Mouse (Mus musculus): ENCODE measurements around the gene Ssr1.
A peak's percentile ranks its signal among the peaks of the same experiment; 100 is the strongest.

The Ssr1 gene

DNA sequence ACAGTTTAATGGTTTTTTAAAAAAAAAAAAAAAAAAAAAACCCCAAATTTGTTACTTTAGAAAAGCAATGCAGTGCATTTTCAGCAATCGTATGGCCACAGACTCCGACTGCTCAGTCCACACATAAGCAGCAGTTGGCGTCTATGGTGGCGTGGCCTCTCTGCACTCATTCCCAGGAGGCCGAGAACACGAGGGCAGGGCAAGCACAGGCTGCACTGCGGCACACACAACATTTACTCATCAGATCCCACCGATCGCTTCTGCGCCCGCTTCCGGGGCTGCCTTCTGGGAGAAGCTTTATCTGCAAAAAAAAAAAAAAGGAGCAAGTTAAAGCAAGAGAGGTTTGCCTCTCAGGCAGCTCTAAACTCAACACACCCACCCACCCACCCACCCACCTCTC lies 14.5 kb downstream of the Ssr1 start:
- DNase-seq = no peak

DNA sequence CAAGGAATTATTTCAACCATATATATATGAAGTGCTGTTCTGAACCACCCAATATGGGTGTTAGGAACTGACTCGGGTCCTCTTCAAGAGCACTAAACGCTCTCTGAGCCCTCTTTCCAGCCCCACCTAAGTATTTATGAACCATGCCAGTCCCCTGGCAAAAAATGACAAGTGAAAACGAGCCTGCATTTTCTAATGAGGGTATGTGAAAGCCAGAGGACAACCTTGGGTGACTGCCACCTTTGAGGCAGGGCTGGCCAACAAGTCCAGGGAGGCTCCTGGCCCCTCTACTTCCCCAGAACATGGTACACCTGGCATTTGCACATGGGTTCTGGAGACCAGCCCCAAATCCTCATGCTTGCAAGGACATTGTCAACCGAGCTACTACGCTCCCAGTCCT lies 19.3 kb downstream of the Ssr1 start:
- DNase-seq = no peak

DNA sequence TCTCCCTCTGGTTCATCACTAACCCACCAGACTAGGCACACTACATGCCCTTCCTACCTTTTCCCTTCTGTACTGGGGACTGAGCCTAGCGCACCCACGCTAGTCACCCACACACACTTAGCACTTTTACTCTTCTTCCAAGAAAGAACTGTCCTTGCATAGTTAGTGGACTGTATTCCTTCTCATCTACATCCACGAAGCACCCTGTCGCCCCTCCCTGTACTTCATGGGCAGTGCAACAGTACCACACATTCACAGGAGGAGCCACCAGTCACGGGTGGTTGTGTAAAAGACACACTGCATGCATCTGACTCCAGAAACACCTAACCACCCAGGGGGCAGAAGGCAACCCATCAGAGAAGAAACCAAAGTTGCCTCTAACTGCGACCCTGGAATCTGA lies 20.0 kb downstream of the Ssr1 start:
- DNase-seq = no peak

DNA sequence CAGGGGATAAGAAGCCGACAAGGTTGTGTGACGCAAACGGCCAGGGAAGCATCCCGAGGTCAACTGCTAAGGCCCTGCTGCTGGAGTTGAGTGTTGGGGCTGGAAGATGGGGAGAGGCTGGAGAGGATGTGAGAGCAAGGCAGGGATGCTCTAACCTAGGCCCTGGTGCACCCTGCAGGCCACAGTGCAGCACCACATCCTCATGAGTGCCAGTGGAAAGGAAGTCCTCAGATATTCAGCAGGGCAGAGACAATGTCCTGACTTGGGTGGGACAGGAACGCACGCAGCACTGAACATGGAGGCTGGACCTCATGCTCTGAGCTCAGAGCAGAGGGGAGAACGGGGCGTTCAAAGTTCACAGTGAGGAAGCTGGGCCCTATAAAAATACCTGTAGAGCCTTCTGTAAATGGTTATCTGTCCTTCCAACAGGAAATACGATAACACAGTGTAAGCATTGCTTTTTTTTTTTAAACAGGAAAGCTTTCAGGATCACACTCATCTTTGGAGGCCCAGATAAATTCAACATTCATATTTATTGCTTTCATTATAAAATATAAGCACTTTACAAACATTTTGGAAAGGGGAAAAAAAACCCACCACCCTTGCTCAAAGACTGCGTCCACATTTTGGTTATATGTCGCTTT lies 23.0 kb downstream of the Ssr1 start:
- DNase-seq = no peak

DNA sequence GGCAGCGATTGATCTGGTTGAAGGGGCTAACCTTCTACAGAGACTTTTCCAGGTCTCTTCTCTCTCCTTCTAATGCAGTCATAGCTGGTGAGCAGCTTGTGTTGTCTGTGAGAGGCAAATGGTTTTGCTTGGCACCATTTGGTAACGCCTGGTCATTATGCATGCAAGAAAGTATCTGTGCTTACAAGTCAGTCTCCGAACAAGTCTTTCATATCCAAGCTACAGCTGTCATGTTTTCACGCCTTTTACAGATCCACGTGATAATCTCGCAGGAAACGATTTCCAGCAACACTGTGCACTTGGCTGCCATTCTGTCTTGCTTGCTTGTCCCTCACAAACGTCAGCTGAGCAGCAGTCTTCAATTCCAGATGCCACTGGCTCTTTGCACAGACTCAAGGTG lies 24.0 kb downstream of the Ssr1 start:
- no peak for DNase-seq

DNA sequence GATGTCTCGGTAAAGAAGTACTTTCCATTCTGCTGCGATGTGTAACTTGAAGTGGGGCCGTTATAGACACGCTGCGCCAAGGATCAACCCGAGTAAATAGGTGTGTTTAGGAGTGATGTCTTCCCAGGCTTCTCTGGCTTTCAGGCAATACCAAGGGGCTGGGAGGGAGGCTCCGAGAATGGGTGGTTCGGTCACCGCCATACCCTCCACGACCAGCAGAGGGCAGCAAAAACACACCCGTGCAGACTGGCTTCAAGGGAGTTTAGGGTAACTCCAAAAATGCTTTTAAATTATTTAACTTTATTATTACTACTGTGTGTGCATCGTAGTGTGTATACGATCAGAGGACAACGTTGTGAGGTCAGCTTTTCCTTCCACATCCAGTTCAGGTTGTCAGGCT lies 24.7 kb downstream of the Ssr1 start:
- DNase-seq = peak; percentile 93 to 96

DNA sequence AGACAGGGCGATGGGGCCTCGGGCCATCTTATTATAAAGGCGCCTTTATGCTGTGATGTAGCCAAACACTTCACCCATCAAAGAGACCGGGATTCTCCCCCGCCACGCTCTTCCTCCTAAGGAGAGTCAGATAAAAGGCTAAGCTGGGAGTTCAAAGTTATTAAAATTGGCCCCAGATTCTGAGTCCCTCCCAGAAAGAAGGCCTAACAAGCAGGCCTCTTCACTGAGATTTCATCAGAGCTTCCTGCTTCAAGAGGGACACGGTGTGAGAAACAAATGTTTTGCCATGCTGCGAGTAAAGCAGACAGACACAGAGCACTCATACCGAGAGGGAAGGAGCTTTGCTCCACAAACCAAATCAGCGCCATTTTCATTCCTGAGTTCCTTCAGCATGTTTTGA lies 26.5 kb downstream of the Ssr1 start:
- DNase-seq = no peak

DNA sequence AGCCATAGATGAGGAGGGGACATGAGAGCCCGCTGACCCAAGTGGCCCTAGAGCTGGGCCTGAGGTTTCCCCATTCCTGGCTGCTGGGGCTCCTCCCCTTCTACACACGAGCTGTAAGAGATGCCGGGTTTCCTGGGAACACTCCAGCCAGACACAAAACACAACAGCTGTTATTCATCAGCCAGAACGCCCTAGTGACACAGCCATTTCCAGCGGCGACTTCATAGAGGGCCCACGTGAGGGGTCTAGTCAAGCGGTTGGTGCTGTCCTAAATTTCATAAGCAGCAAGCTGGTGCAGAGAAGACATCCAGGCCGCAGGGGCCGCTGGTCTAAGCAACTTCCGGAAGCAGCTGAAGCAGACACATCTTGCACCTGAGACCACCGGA lies 27.0 kb downstream of the Ssr1 start:
- DNase-seq = no peak

DNA sequence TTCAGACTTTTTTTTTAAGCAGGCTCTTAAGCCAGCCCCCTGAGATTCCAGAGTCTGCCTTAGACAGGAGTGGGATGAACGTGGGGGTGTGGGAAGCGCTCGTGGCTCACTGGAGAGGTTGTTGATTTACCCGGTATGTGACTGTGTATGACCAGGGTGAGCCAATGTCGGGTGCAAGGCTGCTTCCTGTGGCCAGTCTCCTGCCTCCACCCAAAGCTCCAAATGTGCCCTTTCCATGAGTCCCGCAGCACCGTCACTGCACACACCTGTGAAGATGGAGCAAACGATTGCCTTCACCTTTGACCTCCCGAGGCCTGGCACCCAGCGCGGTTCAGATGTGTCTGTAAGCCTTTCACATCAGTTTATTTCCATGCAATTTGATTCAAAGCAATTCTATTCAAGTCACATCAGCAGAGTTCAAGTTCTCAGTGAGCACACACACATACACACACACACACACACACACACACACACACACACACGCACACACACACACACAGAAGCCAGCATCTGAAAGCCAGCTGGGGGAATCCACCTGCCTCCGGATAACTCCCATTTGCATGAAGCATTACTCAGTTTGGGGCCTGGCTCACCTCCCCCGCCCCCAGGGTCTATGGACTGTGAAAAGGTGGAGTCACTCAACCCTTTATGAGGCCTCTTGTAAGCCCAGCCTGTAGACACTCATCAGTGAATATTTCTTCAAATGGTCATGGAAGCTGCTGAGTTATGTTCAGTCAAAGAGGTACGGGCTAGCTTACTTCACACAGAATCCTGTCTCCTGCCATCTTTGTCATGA lies 27.6 kb downstream of the Ssr1 start:
- DNase-seq = no peak

DNA sequence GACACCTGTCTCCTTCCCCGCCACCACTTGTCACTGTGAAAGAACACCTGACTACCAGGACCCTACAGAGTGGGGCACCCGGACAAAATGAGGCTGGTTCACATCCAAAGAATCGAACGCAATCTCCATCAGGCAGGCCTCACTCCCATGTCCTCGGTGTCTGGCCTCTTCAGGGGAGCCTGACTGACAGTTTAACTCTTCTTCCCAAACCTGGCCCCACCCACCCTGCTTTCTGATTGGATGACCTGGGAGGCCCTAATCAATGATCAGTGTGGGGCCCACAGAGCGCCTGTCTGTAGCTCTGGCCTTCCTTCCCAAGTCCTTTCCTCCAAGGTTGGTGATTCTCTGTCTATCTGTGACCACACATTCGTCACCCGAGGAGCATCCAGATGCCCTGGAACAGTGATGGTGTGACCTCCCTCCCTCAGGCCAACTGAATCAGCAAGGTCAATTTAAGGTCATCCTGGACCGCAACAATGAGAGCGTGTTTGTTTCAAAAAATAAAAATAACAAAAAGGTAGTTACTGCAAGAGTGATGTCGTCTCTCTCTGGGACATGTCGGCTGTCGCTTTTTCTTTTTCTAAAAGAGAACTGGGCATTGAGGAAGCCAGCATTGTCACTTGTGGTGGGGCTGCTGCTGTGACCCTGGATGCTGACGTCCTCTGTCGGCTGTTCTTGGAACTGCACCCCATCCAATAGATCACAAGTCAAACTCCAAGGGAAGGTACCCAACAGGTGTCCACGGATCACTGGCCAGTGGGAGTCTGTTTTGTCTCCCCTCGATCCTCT lies 28.7 kb downstream of the Ssr1 start:
- DNase-seq = peak in 1 of 2 experiments; percentile 29

DNA sequence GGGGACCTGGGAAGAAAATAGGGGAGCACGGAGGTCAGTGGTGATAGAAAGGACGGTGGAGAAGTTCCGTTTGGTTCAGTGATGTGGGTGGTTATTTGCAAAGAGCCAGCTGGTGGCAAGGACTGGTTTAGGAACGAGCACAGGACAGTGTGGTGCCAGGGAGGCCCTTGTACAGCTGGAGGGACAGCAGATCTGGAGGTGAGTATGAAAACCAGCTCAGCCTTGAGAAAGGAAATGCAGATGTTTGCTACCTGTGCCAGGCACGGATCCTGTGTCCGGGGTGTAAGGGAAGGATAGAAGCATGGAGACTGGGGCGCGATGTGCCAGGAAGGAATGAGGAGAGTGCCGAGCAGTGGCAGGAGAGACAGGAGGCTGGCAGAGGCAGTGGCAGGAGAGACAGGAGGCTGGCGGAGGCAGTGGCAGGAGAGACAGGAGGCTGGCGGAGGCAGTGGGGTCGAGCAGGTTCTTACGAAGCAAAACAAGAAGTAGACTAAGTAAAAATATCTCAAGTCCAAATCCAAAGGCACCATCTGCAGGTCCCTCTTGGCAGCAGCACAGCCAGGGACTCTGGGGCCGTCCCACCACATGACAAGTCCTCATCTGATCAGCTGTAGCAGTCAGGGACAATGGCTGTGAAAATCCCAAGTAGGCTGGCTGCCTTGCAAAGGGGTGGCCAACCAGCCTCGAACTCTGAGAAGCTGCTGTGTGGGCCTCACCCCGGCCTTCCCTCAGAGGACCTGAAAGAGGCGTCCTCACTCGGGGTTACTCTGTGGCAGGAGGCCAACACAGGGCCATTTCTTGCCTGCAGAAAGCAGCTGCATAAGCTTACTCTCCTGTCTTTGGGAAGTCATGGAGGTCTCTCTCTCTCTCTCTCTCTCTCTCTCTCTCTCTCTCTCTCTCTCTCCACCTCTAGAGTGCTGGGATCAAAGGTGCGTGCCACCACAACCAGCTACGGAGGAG lies 29.6 kb downstream of the Ssr1 start:
- no peak for DNase-seq

DNA sequence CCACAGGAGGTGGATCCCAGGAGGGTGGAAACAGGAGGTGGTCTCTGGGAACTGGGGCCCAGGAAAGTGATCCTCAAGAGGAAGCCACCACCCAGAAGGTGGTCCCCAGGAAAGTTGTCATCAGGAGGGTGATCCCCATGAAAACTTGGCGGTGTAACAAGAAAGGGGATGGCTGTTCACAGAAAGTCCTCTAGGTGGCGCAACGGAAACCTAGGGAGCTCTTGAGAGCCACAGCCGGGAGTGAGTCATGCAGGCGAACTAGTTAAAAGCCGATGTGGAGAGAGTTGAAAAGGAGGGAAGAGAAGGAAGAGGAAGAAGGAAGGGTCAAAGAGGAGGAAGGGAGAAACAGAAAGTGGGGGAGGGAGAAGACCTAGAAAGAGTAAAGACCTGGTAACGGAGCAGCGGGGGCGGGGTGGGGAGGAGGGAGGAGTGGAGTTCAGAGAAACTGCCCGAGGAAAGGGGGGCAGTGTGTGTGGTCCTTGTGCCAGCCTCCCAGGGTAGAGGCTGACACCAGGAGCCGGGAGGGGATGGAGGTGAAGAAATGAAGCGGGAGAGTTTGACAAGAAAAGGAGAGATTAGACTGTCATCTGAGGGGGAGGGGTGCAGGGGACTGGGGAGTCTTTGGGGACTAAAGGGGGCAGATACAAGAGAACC lies 30.5 kb downstream of the Ssr1 start:
- peak; percentile 75 to 85 for DNase-seq

DNA sequence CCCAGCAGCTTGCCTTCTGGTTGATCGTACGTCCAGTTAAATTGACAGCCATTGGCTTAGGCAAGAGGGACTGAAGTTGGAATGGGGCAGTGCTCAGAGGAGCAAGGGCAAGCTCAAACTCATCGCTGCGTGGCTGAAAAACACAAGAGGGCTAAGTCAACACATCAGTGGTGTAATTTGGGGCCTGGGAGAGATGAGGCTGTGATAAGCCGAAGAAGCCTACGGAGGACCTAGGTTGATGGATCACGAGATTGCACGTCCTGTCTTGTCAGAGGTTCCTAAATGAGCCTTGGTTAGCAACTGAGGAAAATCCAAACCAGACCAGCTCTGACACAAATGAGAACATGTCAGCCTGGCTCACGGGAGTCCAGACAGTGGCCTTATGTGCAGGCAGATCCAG lies 31.5 kb downstream of the Ssr1 start:
- DNase-seq = no peak

DNA sequence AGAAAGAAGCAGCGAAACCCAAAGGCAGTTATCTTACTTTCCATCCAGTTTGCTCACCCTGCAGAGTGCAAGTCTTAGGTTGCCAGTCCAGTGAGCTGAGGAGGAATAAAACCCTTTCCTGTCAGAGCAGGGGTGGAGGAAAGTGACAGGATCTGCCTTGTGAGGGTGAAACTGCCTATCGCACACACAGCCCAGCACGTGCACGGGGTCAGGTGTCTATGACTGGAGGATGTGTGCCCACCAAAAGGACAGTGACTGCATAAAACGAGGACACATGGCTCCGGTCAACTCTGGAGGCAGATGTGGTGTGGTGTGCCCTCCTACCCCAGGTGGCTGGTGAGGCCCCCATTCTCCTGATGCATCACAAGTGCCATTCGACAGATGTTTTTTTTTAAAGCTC lies 34.1 kb downstream of the Ssr1 start:
- no peak for DNase-seq

DNA sequence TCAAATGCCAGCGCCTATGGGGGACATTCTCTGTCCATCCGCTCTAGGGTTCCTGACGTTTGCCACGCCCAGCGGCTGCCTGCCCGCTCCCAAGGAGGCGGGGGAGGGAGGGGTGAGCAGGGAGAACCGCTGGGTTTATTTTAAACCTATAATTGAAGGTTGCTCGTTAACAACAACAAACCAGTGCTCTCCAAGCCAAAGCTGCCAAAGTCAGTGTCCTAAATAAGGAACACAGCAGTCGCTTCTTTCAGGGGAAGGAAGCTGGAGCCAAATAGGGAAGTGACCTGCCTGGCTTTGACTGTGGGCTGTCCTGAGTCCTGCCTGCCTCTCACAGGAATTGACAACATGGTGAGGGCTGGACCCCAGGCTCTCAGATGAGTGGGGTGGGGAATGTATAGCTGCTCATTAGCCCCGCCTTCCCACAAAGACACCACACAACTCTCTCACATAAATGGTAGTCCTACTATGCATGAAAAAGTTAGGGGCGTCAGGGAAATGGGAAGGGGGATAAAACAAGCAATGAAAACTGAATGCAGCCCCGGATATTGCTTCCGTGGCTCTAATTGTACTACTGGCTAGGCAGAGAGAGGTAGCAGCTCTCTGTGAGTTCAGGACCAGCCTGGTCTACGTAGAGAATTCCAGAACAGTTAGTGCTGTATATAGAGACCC lies 34.6 kb downstream of the Ssr1 start:
- no peak for DNase-seq

DNA sequence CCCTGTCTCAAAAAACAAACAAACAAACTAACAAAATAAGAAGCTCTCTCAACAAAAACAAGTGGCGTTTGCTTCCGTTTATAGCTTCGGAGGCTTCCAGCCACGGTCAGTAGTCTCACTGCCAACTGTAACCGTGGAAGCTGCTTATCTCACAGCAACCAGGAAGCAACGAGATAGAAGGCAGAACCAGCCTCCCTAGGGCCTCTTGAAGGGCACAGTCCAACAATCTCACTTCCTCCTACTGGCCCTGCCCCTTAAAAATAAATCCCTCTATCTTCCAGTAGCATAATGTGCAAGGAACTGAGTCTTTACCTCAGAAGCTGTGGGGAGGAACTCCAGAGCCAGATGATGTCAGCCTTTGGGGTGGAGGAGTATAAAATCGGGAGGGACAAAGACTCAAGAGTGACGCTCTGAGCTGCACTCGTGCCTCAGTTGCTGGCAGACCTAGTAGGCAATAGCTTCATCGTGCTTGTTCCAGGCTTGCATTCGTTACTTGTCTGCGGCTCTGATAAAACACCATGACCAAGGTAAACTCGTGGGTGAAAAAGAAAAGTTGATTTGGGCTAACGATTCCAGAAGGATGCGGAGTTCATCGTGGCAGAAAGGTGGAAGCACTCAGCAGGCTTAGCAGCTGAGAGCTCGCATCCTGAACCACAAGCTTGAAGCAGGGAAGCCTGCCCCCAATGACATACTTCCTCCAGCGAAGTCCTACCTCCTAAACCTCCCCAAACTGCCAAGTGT lies 35.3 kb downstream of the Ssr1 start:
- no peak for DNase-seq

DNA sequence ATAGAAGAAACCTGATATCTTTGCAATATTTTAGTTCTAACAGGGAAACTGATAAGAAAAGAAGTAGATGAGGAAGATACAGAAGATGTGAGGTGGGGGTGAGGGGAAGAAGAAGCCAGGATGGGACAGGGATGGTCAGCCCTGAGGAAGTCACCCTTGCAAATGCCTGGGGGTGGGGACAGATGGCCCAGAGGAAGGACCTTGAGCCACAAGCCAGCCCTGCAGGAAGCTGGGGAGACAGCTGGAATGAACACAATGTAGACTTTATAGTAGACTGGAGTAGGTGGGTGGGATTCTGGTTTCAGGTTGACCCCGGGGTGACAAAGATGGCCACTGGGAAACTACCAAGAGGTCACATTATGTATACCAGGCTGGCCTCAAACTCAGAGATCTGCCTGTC lies 39.7 kb downstream of the Ssr1 start:
- DNase-seq = no peak

DNA sequence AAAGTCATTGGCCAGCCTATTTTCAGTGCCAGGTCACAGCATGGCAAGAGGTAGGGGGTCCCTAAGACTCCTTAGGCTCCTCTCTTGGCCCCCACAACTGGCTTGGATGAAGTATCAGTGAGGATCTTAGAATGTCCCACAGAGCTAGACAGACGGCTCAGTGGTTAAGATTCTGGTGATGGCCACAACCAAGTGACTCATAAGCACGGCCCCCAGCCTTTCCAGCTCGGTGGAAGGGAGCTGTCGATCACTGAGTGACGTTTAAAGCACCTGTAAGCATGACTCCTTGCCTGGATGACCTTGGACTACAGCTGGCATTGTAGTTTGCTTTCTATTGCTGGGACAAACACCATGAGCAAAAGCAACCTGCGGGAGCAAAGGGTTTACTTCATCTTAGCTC lies 41.0 kb downstream of the Ssr1 start:
- no peak for DNase-seq

DNA sequence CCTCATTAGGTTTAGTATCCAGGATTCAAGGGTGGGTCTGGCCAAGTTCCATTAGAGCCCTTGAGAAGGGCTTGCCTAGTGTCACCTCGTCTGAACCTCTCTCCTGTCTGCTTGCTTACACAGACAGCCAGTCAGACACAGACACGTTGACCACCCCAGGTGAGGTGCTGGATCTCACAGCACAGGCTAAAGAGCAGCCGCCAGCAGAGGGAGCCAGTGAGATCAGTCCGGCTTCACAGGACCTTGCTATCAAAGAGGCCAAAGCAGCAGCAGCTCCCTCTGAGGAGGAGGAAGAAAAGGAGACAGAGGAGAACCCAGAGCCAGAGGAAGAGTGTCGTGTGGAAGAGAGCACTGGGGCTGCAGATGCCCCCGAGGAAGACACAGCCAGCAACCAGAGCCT lies 47.3 kb downstream of the Ssr1 start:
- peak; percentile 92 to 95 for DNase-seq

DNA sequence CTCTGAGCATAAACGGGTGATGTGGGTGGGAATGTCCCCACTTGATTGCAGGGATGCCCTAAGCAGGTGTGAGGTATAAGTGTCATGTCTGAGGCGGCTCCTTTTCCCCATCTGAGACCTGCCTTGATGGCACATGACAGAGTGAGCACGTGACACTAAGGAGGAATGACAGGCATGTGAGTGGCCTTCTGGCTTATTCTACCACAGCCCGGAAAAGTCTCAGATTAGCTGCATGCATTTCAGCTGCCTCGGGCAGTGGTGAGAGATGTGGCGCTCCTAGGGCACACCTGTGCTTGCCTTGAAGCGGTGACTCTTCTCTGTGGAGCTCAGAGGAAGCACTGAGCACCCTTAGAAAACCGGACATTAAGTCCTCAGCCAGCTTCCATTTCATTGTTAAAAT lies 48.6 kb downstream of the Ssr1 start:
- DNase-seq = peak in 1 of 2 experiments; percentile 39

DNA sequence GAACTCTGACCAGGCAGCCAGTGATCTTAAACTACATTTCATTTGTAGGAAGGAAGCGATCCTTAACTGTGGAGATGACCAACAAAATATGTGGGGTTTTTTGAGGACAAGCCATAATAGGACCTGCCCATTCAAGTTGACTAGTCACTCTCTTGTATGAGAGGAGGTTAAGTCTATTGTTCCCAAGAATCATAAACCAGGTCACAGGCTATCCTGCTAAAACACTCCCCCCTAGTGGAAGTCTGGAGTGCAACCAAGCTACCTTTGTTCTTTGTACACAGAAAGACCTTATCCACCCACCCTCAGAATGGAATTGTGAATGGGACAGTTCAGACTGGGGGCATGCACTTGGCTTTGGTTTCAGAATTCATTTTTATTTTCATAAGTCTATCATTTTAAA lies 49.7 kb downstream of the Ssr1 start:
- DNase-seq = peak; percentile 38 to 53
